Mouse (Mus musculus) kidney, postnatal 25 days (tissue): ENCODE data around the gene Rhod.
A peak's percentile ranks its signal among the peaks of the same experiment; 100 is the strongest.

Experiments
- DNase-seq, 2 experiments: peaks; one replicate each; pipeline ENCODE4 v3.0.0; 2021; ENCODE audit warnings: mixed read lengths in 2 of 2

Rhod gene

DNA sequence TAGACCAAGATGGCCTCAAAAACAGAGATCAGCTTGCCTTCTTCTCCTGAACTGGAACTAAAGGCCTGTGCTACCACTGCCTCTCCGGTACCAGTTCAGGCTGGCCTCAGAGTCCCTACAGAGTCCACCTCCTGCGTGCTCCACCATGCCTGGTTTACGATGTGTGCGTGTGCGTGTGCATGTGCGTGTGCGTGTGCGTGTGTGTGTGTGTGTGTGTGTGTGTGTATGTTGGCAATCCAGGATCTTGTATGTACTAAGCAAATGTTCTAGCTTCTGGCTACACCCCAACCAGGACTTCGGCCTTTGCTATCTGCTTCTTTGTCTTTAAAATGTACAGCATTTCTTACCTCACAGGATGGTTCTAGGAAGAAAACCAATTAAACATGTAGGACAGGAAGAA is 10.0 kb upstream of the Rhod start:
- no peak for DNase-seq

DNA sequence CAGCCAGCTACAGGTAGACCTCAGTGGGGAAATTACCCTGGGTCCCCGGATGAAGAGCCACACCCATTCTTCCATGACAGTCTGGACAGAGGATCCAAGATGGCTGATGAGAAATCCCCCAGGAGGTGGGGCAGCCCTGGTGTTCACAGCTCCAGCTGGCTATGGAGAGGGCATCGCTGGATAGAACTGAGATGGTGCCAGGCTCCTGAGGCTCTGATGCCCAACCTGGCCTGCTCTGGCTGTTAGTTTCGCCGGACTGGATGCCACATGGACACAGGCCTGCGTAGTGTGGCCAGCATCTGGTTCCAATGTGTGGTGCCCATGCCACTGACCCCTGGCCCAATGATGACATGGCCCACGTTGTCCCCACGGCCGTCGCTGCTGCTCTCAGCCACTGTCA is 8.2 kb upstream of the Rhod start:
- no peak for DNase-seq

DNA sequence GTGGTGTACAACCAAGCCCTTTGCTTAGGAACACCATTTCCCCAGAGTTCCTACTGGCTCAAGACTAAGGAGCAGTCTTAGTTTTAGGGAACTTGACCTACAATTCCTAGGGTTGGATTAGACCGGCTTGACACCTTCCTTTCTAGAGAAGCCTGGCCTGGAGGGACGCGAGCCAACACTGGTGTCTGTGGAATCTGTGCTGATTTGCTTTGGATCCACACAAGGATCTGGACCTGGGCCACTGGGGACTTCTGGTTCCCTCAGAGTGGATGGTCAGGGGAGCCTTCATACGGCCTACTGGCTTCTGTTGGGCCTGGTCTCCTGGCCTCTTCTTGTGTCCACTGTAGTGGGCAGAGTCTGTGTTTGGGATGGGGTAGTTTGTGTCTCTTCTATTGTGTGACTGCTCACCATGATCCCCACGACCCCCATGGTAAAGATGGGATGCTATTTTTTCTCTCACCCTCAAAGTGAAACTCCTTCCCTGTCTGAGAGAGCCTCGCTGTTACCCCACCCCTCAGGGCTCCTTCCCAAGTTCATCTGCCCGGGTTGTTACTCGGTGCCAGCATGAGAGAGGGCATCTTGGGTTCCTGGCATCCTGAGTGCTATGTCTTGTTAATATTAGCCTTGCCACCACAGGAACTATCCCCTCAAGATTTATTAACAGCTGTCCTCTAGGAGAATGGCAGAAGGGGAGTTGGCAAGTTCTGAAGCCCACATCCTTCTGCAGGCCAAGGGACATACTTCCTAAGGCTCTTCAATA is 7.6 kb upstream of the Rhod start:
- DNase-seq: no peak

- peak; percentile 75 to 87 for DNase-seq
Observed at GRCm38 (mm10) chr19:4442408-4442807, 3.2 kb upstream of the Rhod start.

DNA sequence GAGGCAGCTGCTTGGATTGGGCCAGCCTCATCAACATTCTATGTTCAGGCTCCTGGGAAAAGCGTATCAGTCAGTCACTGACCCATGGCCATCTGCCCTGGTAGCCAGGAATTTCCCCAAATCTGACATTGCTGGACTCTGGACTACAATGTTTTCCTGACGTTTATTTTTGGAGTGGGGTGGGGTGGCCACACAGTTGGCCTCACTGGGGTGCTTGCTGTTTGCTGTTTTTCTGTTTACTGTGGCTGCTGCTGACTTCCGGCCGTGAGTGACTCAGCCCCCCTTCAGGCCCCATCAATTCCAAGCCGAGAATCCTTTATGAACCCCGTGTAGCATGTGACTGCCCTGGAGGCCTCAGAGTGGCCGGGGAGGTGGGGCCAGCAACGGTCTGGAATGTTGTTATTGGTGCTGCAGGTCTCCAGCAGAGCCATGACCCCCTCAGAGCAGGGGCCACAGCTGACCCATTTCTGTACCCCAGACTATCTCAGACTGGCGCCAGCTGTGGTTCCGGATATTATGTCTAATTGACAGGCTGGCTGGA is 2.5 kb upstream of the Rhod start:
- peak; percentile 80 to 92 for DNase-seq

DNA sequence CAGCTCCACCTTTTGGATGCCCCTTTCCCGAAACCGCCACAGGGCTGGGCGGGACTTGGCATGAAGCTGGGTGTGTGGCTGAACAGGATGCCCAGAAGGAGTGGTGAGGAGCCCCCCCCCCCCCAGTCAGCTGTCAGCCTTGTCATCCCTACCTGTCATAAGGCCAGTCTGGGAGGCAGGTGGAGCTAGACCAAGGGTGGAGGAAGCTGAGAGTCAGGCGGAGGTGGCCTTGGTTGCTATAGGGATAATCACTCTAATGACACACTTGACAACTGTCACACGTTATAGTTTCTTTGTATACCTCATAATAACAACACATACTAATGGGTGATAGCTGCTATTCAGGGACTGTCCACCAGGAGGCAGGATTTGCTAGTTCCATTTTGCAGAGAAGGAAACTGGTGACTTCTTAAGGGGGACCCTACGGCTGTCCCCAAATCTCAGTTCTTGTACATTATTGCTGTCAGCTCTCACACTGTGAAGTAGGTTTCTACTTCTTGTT is 1.9 kb upstream of the Rhod start:
- peak; percentile 53 to 71 for DNase-seq

GRCm38 (mm10) chr19:4440222-4440621 is 990 bp upstream of the Rhod start:
- DNase-seq: peak; percentile 83

GRCm38 (mm10) chr19:4438791-4439160 is 456 bp downstream of the Rhod start:
- peak in 1 of 2 experiments; percentile 24 for DNase-seq

DNA sequence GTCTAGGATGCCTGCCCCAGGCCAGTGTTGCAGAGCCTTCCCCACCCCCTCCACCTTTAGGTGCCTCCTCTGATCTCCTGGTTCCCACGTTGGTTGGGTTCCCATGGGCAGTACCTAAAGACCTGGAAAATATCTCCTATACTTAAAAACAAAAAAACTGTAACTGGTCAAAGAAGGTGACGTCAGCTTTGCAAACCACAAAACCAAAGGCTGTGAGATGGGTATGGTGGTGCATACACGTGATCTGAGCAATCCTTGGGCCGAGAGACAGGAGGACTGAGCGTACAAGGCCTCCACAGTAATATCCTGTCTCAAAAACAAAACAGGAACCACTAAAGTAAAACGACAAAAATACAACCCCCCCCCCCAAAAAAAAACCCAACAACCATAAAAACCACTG is 1.3 kb downstream of the Rhod start:
- DNase-seq: peak in 1 of 2 experiments; percentile 38

- no peak for DNase-seq
Observed at GRCm38 (mm10) chr19:4436254-4436653, 3.0 kb downstream of the Rhod start.

DNA sequence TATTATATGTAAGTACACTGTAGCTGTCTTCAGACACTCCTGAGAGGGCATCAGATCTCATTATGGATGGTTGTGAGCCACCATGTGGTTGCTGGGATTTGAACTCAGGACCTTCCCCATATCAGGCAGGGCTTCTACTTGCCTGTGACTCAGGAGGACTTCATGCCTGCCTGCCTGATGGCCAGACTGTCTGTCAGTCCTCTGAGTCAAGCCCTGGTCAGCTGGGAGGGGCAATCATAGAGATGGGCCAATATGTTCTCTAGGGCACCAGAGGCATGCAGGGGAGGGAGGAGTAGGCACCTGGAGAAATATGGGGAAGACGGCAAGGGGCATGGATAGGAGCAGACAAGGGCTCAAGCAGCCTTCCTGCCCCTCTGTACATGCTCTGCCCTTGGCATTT is 4.2 kb downstream of the Rhod start:
- DNase-seq: no peak

DNA sequence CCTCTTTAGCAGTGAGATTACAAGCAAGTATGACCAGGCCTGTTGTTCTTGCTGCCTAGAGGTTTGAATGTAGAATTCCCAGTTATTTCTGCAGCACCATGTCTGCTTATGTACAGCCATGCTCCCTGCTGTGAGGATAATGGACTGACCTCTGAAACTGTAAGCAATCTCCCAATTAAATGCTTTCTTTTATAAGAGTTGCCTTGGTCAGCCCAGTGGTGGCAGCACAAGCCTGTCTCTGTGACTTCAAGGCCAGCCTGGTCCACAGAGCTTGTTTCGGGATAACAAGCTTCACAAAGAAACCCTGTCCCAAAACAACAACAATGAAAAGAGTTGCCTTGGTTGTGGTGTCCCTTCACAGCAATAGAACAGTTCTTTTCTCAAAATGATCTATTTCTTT is 5.5 kb downstream of the Rhod start:
- no peak for DNase-seq

GRCm38 (mm10) chr19:4430091-4430620 is 9.1 kb downstream of the Rhod start:
- DNase-seq: peak in 1 of 2 experiments; percentile 38

DNA sequence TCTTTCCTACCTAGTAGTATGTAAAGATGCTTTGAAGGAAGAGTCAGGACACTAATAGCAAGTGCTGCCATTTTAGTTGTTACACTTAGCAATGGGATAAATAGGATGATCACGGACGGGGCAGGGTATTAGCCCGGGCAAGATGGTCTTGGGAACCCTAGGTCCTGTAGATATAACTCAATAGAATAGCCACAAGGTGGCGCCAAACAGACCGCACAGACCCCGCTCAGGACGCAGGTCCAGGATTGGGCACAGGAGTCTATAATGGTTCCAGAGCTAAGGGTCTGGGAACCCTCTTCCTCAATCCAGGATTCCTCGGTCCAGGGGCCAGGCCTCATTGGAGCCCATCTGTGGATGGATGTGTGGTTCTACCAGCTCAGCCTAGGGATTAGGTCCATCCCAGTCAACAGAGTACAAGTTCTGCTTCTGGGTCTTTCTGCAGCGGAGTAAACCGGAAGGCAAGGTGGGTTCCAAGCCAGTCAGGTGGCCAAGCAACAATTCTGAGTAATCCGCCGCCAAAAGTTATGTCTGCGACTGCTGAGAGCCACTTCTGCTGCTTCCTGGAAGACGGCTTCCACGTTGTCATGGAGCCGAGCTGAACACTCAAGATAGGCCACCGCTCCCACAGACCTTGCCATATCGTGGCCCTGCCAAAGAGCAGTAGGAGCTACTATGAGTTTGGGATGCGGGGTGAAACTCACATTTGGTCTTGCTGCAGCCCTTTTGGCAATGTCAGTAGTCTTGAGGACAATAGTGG is 13.4 kb downstream of the Rhod start:
- DNase-seq: peak; percentile 55 to 70

DNA sequence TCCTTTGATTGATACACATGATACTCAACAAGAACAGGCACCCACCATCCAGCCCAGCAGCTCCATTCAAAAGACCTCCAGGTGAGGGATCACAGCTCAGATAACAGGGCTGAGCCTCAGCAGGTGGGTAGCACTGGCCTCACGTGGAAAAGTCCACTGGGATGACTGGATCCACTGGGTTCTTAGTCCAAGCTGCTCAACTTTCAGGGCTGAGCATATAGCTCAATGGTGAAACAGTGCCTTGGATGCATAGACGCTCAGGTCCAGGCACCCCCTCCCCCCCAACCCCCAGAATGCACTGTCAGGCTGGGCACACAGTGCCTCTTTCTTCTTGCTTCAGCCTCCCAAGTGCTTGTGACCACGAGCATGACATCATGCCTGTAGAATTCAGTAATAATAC is 16.2 kb downstream of the Rhod start:
- no peak for DNase-seq

GRCm38 (mm10) chr19:4422581-4422980 is 16.7 kb downstream of the Rhod start:
- DNase-seq: no peak

- peak in 1 of 2 experiments; percentile 49 for DNase-seq
Observed at GRCm38 (mm10) chr19:4420153-4420910, 18.9 kb downstream of the Rhod start.

DNA sequence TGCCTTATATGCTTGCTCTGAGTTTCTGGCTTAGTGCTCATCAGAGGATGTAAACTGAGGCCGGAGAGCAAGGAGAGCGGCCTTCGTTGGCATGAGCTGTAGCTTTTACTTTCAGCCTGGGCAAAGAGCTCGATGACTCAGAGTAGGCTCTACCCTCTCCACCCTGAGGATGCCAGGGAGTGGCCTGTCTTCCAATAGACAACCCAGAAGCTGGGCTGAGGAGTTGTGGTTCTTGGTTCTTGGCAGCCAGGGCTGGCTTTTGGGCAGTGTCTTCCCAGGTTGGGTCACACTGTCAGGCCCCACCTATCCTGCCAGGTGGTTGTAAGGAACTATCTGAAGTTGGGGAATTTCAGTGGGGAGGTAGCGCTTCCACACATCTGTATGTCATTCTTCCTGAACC is 19.5 kb downstream of the Rhod start:
- DNase-seq: no peak

GRCm38 (mm10) chr19:4417713-4418112 is 21.5 kb downstream of the Rhod start:
- no peak for DNase-seq

DNA sequence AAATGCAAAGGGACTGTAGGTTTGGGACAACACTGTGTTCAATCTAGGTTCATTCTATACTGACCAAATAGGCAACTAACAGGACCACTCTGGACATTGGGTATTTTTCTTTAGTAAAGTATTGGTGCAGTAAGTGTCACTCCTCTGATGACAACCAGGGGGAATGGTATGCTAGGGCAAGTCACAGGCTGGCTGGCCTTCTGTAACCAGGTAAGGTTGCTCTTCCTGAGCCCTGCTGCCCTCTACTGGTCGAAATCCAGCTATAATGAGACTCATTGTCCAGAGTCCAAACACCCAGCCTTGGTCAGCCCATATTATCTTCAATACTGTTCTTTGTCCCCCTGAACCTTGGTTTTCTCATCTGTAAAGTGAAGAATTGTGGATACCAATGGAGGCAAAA is 22.0 kb downstream of the Rhod start:
- DNase-seq: peak; percentile 81 to 95

DNA sequence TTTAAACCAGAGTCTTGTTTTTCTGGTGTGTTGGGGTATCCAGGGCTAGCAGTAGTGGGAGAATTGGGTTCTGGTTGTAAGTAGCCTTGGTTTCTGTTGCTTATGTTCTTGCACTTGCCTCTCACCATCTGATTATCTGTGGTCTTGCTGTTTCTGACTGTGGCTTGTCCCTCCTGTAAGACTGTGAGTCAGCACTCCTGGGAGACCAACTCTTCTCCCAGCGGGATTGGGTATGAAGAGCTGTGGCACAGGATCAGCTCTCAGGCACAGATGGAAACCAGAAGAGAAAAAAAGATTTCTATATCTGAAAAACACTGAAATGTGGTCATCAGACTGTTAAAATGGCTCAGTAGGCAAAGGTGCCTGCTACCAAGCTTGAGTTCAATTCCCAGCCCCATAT is 24.6 kb downstream of the Rhod start:
- no peak for DNase-seq

- no peak for DNase-seq
Observed at GRCm38 (mm10) chr19:4409062-4409461, 30.2 kb downstream of the Rhod start.

DNA sequence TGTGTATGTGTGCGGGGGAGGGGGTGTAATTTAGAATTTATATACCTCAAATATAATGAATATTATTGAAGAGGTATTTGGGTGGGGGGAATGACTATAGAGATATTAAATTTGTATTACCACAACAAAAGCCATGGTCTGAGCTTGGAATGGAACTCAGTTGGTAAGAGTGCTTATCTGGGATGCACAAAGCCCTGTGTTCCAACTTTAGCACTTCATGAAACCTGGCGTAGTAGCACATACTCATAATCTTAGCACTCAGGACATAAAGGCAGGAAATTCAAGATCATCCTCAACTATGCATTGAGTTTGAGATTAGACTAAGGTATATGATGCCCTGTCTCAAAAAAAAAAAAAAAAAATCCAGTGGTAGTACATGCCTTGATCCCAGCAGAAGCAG is 34.4 kb downstream of the Rhod start:
- DNase-seq: no peak
